Mouse (Mus musculus) CH12.LX (cell line): ENCODE data around the gene Rec114.

Source experiments
- CHD1 ChIP-seq: IDR thresholded peaks from 2 replicates; pipeline ENCODE4 v1.6.1; 2012; ENCODE audit warnings: low read depth, low read length, improper control_type of control experiment, inconsistent platforms
- CTCF ChIP-seq, 2 experiments: IDR thresholded peaks in 1 of 2; conservative IDR thresholded peaks in 1 of 2; 2 replicates each; pipeline ENCODE4 v1.5.1; 2011 to 2012; ENCODE audit warnings: low read depth in 2 of 2, low read length in 2 of 2, improper control_type of control experiment in 1 of 2, inconsistent platforms in 1 of 2, mild to moderate bottlenecking in 1 of 2, moderate library complexity in 1 of 2
- EP300 ChIP-seq: IDR thresholded peaks from 2 replicates; pipeline ENCODE4 v1.6.1; 2011; ENCODE audit warnings: low read length, improper control_type of control experiment
- JUN ChIP-seq: IDR thresholded peaks from 2 replicates; pipeline ENCODE4 v1.6.1; 2011; ENCODE audit warnings: low read depth, mild to moderate bottlenecking, low read length, improper control_type of control experiment, moderate library complexity; ENCODE audit not compliant: insufficient read depth
- JUND ChIP-seq: conservative IDR thresholded peaks from 2 replicates; pipeline ENCODE4 v1.6.1; 2011; ENCODE audit warnings: low read depth, low read length, improper control_type of control experiment
- KAT2A ChIP-seq: IDR thresholded peaks from 2 replicates; pipeline ENCODE4 v1.6.1; 2012; ENCODE audit warnings: low read length, improper control_type of control experiment, inconsistent platforms; ENCODE audit not compliant: insufficient replicate concordance
- MAX ChIP-seq: IDR thresholded peaks from 2 replicates; pipeline ENCODE4 v1.6.1; 2011; ENCODE audit warnings: low read length, improper control_type of control experiment
- MXI1 ChIP-seq: IDR thresholded peaks from 2 replicates; pipeline ENCODE4 v1.6.1; 2011; ENCODE audit warnings: mild to moderate bottlenecking, low read depth, low read length, improper control_type of control experiment
- TCF12 ChIP-seq: IDR thresholded peaks from 2 replicates; pipeline ENCODE4 v1.6.1; 2014; ENCODE audit warnings: low read depth, mild to moderate bottlenecking, inconsistent platforms, low read length, improper control_type of control experiment

- TF ChIP-seq JUN = no peak
- no peak for TF ChIP-seq CTCF (conservative IDR thresholded peaks at IDR 0.05 in 1 of 2, IDR thresholded peaks at IDR 0.05 in 1 of 2; ENCODE audit: low read depth in 2 of 2, low read length in 2 of 2)
- no peak for TF ChIP-seq TCF12
- TF ChIP-seq MXI1 = no peak
- TF ChIP-seq EP300 = no peak
- TF ChIP-seq KAT2A = no peak
- TF ChIP-seq MAX = no peak
- no peak for TF ChIP-seq CHD1
- no peak for TF ChIP-seq JUND
Observed at GRCm38 (mm10) chr9:58656824-58657223, 86.9 kb downstream of the Rec114 start.
